Mouse (Mus musculus) kidney, postnatal 10 days (tissue): ENCODE data around the gene Lamtor2.

Experiments used
- DNase-seq: peaks from one replicate; pipeline ENCODE4 v3.0.0; 2021; ENCODE audit warnings: mixed read lengths

Lamtor2 gene

DNA sequence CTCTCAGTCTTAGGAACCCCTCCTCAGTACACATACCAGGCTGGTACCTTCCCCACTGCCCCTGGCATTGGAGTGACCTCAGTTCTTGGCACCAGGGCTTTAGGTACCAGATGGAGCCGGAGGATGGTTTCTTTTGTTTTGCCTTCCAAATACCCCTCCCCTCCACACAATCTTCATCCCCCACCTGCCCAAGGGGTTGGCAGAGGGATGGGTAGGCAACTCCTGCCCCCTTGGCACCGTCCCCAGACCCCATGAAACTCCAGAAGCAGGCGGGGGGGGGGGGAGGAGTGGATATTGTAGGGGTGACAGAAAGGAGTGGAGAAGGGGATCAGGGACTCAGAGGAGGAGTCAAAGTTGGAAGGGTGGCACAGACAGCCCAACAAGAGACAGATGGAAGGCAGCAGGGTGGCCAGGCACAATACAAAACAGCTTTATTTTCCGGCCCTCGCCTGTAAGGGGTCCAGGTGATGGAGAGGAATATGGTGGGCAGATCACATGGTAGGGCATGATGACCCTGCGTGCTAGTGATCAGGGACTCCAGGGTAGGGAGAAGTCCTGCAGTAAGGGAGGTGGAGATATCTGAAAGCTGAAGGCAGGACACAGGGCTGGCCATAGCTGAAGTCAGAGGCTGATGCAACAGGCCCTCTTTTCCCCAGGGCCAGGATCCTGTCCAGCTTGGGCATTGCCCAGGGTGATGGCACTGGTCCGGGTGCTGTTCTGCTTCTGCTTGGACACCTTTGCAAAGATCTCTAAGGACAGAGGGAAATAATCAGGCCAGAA is 11.1 kb downstream of the Lamtor2 start:
- peak; percentile 16 for DNase-seq

DNA sequence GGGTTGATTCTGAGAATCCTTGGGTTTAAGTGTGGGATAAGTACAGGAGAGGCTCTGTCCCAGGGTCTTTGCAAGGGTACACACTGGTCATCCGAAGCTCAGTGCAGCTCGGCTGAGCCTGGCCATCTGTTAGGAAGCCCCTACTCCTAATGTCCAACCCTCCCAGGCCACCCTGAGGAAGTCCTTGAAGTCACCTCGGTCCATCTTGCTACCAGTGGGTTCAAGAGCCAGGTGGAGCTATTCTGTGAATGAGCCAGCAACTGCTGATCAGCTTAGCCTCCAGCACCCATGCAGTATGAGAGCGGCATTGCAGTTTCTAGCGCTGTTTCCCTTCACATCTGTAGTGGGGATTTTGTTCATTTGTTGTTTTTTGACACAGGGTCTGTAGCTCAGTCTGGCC is 12.8 kb downstream of the Lamtor2 start:
- DNase-seq, result peak; percentile 14

DNA sequence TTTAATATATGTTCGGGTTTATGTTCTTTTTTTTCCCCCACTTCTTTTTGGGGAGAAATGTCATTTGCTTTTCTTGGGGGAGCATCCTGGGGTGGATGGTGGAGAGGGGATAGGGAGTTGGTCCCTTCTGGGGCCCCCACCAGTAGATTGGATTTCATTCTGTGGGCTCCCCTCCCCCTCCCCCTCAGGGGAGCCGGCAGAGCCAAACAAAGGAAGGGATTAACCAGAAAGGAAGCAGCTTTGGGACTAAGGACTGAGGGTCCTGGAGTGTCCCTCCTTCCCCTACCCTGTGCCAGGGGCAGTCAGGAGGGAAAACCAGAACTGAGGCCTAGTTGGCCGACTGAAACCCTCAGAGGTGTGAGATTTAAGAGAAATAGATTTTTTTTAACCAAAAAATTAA is 13.5 kb downstream of the Lamtor2 start:
- DNase-seq, result peak; percentile 14

DNA sequence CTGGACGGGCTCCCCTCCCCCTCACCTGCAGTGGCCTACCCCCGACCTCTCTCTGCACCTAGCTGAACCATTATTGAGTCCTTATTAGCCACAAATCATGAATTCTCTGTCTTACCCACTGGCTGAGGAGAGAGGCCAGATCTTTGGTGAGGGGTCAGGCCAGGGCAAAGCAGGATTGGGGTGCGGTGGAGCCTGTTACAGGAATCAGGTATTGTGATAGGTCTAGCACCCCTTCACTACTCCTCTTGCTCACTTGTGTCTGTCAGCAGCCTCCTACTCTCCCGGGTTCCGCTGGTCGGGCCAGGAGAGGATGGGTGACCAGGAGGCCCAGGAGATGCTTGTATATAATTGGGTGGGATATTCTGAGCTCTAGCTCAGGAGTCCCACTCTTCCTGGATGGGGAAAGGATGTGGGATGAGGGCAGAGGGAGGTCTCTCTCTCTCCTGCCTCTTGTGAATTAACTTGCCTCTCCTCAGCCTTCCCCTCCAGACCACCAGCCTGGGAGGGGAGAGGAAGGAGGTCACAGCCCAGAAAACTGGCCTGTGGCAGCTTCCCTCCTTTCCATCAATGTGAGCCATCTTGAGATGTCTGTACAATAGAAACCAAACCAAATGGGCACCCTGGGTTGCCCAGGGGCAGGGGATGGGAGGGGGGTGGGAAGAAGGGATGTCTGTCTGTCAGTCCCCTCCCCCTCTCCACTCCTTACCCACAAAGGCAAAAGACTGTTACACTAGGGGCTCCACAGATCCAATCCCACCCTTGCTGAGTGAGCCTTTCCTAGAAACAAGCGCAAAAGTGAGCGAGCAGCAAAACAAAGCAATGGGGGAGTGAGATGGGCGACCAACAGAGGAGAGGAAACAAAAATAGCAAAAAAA is 14.4 kb downstream of the Lamtor2 start:
- DNase-seq, result peak; percentile 14

DNA sequence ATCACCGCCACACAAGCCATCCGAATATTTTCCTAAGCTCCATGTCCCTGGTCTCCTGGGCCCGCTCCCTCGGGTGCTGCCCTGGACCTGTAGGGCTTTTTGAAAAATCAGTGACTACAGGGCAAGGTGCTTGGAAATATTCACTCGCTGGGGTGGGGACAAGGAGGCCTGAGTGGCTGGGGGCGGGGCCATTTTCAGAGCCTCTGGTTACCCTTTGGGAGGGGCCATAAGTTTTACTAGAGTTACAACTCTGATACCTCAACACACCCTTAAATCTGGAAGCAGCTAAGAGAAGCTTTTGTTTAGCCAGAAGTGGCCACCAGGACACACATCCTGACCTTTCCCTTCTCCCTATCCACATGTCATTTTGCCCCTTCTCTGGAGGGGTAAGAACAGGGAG is 15.7 kb downstream of the Lamtor2 start:
- no peak for DNase-seq

DNA sequence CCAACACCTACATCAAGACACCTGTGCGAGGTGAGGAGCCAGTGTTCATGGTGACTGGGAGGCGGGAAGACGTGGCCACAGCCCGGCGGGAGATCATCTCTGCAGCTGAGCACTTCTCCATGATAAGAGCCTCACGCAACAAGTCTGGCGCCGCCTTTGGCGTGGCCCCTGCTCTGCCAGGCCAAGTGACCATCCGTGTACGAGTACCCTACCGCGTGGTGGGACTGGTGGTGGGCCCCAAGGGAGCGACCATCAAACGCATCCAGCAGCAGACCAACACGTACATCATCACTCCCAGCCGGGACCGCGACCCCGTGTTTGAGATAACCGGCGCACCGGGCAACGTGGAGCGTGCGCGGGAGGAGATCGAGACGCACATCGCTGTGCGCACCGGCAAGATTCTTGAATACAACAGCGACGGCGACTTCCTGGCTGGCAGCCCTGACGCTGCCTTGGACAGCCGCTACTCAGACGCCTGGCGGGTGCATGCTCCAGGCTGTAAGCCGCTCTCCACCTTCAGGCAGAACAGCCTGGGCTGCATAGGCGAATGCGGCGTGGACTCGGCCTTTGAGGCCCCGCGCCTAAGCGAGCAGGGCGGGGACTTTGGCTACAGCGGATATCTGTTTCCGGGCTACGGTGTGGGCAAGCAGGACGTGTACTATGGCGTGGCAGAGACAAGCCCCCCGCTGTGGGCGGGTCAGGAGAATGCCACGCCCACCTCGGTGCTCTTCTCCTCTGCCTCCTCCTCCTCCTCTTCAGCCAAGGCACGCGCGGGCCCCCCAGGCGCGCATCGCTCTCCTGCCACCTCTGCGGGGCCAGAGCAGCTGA is 16.6 kb downstream of the Lamtor2 start:
- peak; percentile 85 for DNase-seq

DNA sequence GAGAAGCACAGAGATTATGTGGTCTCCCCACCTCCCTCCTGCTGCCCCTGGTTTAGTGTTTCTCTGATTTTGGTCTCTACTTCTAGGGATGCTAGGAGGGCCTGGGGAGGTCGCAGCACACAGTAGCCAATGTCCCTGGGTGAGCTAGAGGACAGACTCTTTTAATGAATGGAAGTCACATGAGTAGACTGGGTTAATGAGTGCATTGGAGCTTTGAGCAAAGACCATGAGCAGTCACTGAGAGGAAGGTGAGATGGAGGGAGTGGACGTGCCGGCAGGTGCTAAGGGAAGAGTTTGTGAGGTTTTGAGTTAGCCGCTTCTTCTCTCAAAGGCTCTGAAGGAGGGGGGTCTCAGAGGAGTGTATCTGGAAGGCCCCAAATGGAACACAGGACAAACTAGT is 17.3 kb downstream of the Lamtor2 start:
- DNase-seq, result peak; percentile 11

DNA sequence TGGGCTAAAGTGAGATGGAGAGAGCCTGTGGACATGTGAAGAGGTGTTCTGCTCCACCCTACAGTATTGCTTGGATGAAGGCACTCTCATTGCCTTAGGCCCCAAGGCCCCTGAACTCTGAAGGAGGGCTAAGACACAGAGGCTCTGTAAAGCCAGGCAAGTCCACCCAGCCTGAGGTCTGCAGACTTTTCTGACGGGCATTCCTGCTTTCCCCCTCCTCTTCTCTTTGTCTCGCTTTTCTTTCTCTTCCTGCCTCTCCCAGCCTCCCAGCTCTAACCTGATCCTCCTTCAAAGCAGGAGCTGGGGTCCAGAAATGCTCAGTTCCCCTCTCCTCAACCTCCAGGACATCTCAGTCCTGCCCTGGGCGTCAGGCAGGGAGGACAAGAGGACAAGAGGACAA is 17.9 kb downstream of the Lamtor2 start:
- no peak for DNase-seq

DNA sequence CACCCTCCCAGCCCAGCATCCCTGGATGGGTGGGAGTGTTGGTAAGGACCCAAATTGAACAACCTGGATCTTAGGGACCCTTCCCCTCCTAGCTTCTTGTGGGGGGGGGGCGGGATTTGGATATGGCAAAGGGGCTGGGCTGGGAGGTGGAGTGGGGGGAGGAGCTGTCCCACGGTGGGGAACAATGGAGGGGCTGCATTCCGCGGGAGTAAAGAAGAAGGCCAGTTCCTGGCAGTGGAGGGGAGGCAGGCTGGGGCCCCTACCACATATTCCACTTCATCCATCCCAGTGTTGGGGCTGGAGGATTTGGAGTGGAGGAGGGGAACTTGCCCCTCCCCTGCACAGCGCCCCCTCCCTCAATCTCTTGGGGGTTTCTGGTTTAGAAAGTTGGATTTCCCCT is 19.2 kb downstream of the Lamtor2 start:
- no peak for DNase-seq

DNA sequence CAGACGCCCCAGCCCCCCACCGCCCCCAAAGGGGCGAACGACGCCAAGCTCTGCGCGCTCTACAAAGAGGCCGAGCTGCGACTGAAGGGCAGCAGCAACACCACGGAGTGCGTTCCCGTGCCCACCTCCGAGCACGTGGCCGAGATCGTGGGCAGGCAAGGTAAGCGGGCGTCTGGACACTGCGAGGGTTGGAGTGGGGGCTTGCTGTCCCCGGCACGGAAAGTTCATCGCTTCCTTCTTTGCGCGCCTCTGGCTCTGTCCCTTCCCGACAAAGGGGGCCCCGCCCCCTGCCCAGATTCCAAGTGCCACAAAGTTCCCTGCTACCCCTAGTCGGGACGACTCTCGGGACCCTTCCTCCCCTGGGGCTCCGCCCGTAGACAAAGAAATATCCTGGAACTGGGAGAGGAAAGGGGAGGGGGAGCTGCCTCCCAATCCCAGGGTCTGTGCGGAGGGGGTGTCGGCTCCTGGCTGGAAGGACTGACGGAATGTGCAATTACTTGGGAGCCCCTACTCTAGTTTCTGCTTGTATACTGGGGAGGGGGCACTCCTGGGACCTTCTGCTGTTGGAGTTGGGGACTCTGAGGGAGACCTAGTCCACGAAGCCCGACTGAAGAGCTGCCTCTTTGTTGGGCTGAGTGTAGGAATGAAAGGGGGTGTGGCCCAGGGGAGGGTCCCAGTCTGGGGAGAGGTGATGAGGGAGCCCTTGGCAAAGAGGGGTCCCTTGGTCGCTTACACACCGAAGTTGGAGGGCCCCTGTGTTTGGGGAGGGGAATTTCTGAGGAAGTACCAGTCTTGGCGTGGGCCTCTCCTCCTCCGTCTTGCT is 20.0 kb downstream of the Lamtor2 start:
- peak; percentile 70 for DNase-seq

DNA sequence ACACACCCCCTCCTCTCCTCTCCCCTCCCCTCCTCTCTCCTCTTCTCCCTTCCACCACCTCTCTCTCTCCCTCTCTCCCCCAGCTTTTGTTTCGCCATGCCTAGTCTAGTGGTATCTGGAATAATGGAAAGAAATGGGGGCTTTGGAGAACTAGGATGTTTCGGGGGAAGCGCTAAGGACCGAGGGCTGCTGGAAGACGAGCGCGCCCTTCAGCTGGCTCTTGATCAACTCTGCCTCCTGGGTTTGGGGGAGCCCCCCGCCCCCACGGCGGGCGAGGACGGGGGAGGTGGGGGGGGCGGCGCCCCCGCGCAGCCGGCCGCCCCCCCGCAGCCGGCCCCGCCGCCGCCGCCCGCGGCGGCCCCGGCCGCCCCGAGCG is 20.6 kb downstream of the Lamtor2 start, which contains the start of gene Mex3a:
Gene Mex3a, plus strand, starts transcription at position 97 of the 376 bp plus-strand sequence.
- peak; percentile 45 for DNase-seq

DNA sequence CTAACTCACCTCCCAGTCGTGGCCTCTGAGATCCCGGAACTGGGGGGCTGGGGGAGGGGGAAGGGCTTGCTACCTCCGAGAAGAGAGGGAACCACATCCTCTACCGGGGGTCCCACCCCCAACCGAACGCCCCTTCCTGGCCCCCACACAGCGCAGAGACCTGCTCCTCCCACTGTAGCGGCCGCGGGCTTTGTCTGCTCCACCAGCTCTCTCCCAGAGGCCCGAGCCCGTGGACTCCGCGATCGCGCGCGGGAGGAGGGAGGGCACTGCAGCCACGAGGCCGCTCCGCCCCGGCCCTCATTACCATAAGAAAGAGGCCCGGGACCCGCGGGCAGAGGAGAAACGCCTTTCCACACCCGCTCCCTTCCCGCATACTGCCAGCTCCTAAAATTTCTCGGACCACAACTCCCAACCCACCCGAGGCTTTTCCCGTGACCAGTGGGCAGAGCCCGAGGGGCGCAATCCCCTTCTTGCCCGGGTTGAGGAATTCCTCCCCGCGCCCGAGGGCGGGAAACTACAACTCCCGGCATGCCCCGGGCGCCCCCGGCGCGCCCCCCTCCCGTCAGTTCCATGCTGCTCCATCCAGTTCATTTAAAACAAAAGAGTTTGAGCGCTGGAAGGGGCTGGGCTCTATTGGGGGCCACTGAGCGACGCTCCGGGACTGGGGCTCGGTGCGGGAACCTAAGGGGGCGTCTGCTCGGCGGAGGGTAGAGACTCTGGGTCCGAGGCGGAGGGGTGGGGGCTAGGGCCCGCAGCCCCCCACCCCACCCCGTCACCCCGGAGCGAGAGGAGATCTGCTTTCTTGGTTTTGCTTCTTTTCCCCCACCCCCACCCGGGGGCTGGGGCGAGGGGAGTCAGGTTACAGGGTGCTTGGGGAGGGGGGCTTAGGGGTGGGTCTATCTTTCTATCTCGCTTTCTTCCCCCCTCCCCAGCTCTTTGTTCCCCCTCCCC is 21.3 kb downstream of the Lamtor2 start:
- peak; percentile 94 for DNase-seq

DNA sequence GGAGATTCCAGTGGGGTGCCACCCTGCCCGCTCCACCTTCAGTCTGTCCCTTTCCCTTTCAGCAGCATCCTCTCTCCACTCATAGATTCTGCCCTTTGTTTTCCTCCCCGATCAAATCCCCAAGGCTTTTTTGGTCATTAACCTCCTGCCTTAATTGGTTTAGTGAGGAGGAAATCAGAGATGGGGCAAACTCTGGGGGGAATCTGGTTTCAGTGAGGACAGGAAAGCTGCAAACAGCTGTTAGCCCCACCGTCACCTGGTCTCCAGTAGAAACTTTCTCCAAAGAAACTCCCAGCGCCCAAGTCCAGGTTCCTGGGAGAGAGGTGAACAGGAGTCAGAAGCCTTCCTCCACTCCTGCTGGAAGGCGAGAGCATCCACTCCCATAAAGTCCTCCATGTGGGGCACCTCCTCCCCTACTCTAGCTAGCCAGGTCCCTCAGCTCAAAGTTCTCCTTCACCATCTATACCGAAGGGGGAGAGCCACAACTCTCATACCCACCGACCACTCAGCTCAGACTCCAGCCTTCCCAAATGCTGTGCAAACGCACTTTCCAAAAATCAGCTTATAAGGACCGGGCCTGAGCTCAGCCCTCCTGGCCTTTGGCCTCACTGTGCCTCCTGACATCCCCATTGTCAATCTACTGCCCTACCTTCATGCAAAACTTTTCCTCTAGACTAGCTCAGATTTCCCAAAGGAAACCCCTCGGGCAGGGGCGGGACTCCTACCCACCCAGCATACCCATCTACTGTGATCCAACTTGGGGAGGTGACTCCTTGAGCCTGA is 22.6 kb downstream of the Lamtor2 start:
- DNase-seq, result peak; percentile 20

DNA sequence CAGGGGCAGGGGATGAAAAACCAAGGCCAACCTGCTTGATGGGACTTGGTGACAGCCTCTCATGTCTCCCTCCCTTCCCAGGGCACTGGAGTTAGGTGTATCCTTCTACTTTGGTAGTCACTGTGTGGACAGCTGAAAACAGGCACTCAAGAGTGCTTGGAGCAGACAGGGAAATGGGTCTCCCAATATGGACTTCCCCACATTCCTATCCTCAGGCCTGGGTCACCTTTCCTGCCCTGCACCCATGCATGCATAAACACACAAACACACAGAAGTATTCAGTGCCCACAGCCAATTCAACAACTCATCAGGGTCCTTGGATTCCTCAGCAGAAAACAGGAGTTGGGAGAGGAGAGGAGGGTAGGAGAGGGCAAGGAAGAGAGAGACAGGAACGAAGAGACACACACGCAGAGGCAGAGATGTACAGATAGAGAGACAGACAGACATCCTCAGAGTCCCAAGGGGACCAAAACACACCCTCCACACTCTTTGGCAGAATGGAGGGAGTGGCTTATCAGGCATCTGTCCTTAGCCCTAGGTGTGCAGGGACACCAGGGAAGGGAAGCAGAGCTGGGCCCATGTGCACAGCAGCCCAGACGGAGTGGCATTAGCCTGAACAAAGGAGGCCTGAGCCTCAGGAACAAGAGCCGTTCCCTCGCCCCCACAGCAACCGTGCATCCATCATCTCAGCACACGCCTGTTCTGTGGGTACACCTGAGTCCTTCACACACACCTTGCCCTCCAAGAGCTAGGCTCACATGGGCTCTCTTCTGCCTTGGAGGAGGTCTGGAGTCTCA is 23.5 kb downstream of the Lamtor2 start:
- DNase-seq, result peak; percentile 21

DNA sequence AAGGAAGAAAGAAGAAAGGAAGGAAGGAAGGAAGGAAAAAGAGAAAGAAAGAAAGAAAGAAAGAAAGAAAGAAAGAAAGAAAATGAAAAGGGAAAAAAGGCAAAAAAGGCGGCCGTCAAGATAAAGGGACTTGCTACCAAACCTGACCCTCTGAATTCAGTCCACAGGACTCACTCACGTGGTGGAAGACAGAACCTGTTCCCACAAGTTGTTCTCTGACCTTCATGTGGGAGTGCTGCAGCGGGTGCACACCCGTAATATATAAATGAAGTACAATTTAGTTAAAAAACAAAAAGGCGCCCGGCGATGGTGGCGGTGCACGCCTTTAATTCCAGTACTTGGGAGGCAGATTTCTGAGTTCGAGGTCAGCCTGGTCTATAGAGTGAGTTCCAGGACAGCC is 24.2 kb downstream of the Lamtor2 start:
- DNase-seq, result peak; percentile 34

DNA sequence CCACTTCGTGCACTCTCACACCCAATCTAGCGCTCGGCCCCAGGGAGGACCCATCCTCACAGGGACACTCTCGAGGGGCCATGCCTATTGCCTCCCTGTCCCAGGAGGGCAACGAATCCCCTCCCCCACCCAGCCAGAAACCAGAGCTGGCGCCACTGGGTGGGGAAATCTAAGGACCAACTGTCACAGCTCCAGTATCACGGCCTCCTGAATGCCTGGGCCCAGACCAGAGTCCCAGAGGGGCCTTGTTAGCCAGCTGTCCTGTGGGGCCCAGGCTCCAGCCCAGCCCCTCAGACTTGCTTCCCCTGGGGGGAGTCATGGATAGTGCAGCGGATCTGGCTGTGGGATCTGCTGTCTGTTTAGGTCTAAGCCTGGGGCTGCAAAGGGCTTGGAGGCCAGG is 25.3 kb downstream of the Lamtor2 start:
- peak; percentile 42 for DNase-seq

DNA sequence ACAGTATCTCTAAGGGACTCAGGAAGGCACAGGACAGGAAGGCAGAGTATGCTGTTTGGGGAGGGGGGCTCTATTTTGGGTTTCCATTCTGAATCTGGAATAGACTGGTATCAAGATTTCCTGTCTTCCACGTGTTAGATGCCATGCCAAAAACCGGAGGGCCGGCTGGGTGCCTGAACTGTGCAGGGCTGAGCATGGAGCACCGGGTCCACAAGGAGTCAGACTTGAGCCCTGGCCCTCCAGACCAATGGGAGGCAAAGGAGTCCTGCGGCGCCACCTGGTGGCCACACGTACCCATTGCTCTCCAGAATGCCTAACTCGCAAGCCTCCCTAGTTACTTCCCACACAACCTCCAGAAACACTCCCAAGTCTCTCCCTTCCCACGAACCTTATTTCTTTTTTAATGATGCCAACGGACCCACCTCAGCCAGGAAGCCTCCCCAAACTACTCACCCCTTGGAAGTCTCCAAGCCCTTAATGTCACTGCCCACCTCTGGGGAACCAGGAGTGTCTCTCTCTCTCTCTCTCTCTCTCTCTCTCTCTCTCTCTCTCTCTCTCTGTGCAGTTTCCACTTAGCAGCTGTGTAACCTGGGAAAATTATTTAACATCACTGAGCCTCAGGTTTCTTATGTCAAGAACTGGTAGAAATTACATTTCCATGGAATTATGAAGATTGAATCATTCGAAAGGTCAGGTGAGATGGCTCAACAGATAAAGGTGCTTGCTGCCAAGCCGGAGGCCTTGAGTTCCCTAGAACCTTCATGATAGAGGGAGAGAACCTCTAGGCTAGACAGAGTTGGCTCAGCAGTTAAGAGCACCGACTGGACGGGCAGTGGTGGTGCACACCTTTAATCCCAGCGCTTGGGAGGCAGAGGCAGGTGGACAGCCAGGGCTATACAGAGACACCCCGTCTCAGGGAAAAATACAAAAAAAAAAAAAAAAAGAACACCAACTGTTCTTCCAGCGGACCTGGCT is 26.4 kb downstream of the Lamtor2 start:
- peak; percentile 93 for DNase-seq

DNA sequence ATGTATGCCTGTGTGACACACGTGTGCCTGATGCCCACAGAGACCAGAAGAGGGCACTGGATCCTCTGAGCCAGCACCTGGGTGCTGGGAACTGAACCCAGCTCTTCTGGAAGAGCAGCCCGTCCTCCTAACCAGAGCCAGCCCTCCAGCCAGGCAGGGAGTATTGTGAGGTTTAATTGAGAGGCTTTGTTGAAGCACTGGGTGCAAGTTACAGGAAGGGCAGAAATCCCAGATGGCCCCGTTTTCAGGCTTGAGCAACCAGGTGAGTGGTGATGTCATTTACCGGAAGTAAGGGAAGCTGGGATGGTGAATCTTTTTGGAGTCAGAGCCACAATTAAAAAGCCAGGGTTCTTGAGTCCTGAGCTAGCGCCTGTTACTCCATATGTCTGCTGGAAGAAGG is 27.9 kb downstream of the Lamtor2 start:
- DNase-seq, result no peak
